Mouse (Mus musculus) testis, adult 2 months (tissue): ENCODE data around the gene Sdk2. TPM values are rescaled to one million over a fixed set of nuclear protein-coding genes. Genes with fewer than 3 reads are reported as not detected.

Experiments used
- H3K27ac ChIP-seq: fragments of 200-500 bp; 2 replicates; pipeline ENCODE4 v1.5.1; 2012; ENCODE audit warnings: low read depth, low read length; ENCODE audit not compliant: control insufficient read depth, insufficient read depth
- H3K27me3 ChIP-seq: fragments of 200-500 bp; 2 replicates; pipeline ENCODE4 v1.6.1; 2012; ENCODE audit warnings: mild to moderate bottlenecking, low read length, moderate library complexity; ENCODE audit not compliant: control insufficient read depth, insufficient read depth
- H3K36me3 ChIP-seq: fragments of 200-500 bp; 2 replicates; pipeline ENCODE4 v1.6.1; 2012; ENCODE audit warnings: mild to moderate bottlenecking, low read length; ENCODE audit not compliant: control insufficient read depth, insufficient read depth
- H3K4me1 ChIP-seq: fragments of 200-500 bp; 2 replicates; pipeline ENCODE4 v1.6.1; 2012; ENCODE audit warnings: low read length; ENCODE audit not compliant: control insufficient read depth, insufficient read depth
- H3K4me3 ChIP-seq: fragments of 200-500 bp; 2 replicates; pipeline ENCODE4 v1.5.1; 2012; ENCODE audit warnings: low read depth, mild to moderate bottlenecking, low read length, moderate library complexity, mixed read lengths; ENCODE audit not compliant: control insufficient read depth
- CTCF ChIP-seq: fragments of 200-500 bp; IDR thresholded peaks from 2 replicates; pipeline ENCODE4 v1.5.1; 2012; ENCODE audit warnings: low read depth, mild to moderate bottlenecking, inconsistent platforms, low read length, moderate library complexity; ENCODE audit not compliant: control insufficient read depth, insufficient read depth, insufficient replicate concordance
- POLR2A ChIP-seq: fragments of 200-500 bp; IDR thresholded peaks from 2 replicates; pipeline ENCODE4 v1.6.1; 2012; ENCODE audit warnings: low read depth, mild to moderate bottlenecking, inconsistent platforms, low read length, moderate library complexity; ENCODE audit not compliant: control insufficient read depth
- polyA plus RNA-seq: library from polyadenylated mRNA; depleted of rRNA; stranded (reverse); fragments of >200 nt; gene quantifications from 2 replicates; pipeline ENCODE4 v1.2.3, GENCODE M21; 2012

Sdk2 gene
- polyA plus RNA-seq, 1 experiment, result 7.8 TPM

DNA sequence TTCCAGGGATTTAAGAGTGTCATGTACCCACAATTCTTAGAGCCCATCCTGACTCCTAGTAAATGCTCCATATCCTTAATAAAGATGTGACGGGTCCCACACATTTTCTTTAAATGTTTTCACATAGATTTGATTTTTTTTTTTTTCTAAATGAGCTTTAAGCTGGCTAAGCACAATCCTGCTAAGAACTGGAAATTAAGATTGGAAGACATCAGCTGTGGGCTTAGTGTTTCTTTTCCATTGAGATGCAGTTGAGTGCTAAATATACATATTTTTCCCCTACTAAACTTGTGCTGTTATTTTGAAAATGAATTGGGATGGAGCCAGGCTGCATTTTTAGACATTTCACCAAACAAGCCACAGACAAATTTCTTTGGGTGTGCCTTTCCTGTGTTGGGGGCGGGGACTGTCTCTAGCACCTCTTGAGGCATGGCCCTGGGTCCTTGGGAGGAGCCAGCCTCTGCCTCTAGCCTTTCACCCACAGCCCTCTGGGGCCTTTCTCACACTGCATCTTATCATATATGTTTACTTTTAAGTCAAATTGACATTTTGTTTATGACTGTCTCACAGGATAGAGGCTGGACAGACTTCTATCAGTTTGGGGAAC, 278.6 kb downstream of the Sdk2 start:
- H3K27me3 ChIP-seq, result no peaks in the 10 kb centered on the region
- peaks cover 14% of the 10 kb centered on the region for H3K4me1 ChIP-seq
- no peak overlapping the region for H3K4me3 ChIP-seq
- TF ChIP-seq CTCF (no peak), POLR2A (no peak)
- no peaks in the 10 kb centered on the region for H3K36me3 ChIP-seq
- H3K27ac ChIP-seq, result no peak overlapping the region

DNA sequence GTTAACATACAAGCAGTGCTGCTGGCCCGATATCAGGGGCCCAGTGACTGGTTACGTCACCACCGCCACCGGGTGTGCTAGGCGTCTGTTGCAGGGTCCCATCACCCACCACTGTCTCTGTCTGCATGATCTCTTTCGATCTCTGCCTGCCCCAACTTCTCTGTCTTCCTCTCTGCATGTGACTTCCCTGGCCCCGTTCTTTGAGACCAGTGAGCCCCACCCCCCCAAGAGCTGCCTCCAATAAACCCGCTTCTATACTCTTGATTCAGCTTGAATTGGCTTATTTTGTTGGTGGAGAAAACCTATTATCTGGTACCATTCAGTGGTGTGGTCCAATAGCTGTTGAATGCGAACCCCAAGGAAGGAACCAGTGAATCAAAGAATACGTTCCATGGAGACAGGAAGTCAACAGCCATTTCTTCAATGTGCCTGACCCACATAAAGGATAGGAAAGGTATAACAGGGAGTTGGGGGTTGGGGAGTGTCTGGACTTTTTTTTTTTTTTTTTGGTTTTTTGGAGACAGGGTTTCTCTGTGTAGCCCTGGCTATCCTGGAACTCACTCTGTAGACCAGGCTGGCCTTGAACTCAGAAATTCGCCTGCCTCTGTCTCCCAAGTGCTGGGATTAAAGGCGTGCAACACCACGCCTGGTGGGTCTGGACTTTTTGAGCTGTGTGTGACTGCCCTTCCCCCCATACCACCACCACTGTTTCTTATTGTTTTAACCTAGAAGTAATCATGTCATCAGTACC, 279.2 kb downstream of the Sdk2 start:
- no peak overlapping the region for H3K27ac ChIP-seq
- H3K27me3 ChIP-seq, result no peaks in the 10 kb centered on the region
- H3K4me3 ChIP-seq, result peak overlapping the region; percentile 81; the same call in 1 of the 2 replicates
- peaks cover 14% of the 10 kb centered on the region for H3K4me1 ChIP-seq
- H3K36me3 ChIP-seq, result no peaks in the 10 kb centered on the region
- TF ChIP-seq POLR2A (no peak), CTCF (no peak)

DNA sequence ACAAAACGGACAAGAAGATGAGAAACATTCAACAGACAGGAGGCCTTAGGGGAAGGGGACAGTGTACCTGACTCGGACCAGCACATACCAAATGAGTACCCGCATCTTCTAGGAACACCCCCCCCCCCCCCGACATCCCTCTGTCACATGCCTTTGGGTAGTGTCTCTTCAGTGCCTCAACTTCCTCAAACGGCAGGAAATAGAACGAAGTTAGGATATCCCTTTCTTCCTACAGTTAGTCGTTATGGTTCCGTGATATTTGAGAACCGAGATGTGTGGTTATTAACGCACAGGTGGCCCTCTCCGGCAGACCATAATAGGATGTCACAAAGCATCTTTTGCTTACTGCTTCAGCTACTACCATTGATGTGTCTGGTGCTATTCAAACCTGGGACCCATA, 279.8 kb downstream of the Sdk2 start:
- Histone ChIP-seq H3K4me1 (peaks cover 14% of the 10 kb centered on the region), H3K36me3 (no peaks in the 10 kb centered on the region), H3K4me3 (peak overlapping the region; percentile 81), H3K27me3 (no peaks in the 10 kb centered on the region), H3K27ac (no peak overlapping the region)
- TF ChIP-seq CTCF (no peak), POLR2A (no peak)

DNA sequence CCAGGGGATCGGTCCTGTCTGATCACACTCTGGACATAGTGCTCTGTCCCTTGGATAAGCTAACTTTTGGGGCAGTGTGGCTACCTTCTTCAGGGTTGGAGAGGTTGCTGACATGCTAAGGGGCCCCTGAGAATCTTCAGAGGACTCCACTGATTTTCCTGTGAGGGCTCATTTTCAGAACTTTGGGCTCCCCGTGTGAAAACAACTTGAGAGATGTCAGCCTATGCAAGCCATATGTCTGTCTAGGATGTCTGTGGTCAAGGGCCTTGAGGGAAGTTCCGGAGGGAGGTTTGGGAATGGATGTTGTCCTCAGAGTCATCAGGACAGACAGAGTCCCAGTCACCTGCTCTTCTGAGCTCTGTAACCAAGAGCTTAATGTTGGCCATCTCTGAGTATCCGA, 280.5 kb downstream of the Sdk2 start:
- peak overlapping the region; percentile 81 for H3K4me3 ChIP-seq
- peaks cover 14% of the 10 kb centered on the region for H3K4me1 ChIP-seq
- H3K36me3 ChIP-seq, result no peaks in the 10 kb centered on the region
- H3K27me3 ChIP-seq, result no peaks in the 10 kb centered on the region
- TF ChIP-seq CTCF (no peak), POLR2A (no peak)
- H3K27ac ChIP-seq, result peak overlapping the region; percentile 43; the same call in 1 of the 2 replicates

DNA sequence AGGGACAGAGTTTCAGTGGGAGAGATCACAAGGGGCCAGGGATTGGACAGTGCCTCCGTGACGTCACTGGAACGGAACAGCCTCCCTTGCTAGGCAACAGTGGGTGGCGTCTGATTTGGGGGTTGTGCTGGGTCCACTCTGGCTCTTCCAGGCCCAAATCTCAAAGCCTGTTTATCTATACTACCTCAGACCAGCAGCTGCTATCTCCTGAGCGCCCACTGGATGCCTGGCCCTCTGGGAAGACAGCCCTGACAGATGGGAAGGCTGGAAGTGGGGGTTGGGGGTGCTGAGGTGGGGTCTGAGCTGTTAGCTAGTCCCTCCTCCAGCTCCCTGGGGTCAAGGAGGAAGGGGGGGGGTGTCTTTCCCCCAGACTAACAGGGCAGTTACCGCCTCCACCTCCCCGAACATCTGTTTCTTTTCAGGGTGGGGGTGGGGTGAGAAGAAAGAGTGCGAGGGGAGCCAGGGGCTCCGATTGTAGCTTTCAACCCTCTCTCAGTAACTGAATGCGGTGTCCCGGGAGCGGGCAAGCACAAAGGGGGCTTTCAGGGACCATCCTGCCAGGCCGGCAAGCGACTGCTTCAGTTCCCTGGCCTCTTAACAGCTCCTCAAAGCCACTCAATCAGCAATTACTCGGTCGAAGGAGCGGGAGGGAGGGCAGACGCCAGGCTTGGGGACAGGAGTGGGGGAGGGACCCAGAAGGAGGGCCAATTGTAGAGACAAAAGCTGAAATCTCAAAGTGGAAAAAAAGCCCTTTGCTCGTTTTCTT, 281.3 kb downstream of the Sdk2 start:
- Histone ChIP-seq H3K27me3 (no peaks in the 10 kb centered on the region), H3K4me3 (peak overlapping the region; percentile 81), H3K4me1 (peaks cover 14% of the 10 kb centered on the region), H3K36me3 (no peaks in the 10 kb centered on the region), H3K27ac (peak overlapping the region; percentile 77)
- TF ChIP-seq CTCF, result no peak
- peak; percentile 78; the same call in 1 of the 2 replicates for TF ChIP-seq POLR2A

DNA sequence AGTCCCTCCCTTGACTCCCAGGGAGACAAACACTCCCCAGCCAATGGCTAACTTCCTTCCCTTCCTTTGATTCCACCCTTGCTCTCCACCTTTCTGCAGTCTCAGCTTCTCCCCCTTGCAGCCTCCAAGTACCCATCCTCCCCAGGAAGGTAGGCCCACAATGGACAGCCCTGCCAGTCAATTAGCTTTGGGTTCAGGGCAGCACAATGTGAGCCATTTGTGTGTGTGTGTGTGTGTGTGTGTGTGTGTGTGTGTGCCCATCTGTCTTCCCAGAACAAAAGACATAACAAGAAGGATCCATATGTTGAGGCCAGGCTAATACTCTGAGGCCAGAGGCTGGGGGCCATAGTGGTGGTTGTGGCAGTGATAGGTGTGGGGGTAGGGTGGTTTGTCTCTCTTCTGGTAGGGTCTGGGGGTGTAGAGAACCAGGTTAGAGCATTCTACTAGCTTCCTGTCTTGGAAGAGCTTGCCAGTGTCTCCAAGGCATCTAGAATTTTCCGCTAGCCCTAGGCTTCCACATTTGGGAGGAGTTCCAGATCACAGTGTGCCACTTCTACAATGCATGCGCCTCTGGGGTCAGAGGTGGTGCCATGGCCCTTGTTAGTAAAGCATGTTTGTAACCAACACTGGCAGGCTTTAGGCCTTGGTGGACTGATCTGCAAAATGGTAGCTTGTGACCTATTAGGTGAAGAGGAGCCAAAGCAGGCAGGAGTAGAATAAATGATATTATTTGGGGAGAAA, 282.0 kb downstream of the Sdk2 start:
- no peaks in the 10 kb centered on the region for H3K27me3 ChIP-seq
- H3K36me3 ChIP-seq, result no peaks in the 10 kb centered on the region
- H3K4me3 ChIP-seq, result peak overlapping the region; percentile 1; the same call in 1 of the 2 replicates
- TF ChIP-seq POLR2A (no peak), CTCF (no peak)
- H3K27ac ChIP-seq, result no peak overlapping the region
- H3K4me1 ChIP-seq, result peaks cover 14% of the 10 kb centered on the region

DNA sequence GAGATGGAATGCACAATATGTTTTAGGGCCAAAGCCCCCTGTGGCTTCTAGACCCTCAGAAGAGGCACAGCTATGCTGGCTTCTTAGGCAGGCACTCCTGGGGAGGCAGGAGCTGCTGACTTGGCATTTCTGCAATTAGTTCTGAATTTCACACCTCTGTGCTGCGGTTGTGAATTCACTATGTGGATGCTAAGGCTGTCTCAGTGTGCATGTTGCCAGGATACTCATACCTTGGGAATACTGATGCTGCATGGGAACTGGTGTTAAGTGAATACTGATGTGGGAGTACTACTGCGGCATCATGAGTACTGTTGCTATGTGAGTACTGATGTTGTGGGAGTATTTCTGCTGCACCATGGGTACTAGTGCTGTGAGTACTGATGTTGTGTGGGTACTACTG, 284.4 kb downstream of the Sdk2 start:
- Histone ChIP-seq H3K4me1 (peaks cover 16% of the 10 kb centered on the region), H3K4me3 (no peak overlapping the region), H3K36me3 (no peaks in the 10 kb centered on the region), H3K27me3 (no peaks in the 10 kb centered on the region), H3K27ac (no peak overlapping the region)
- TF ChIP-seq CTCF (no peak), POLR2A (no peak)
